Mouse (Mus musculus) adrenal gland, adult 18-20 months (tissue): ENCODE results near the gene Nedd9. TPM values are rescaled to one million over a fixed set of nuclear protein-coding genes. Genes with fewer than 3 reads are reported as not detected.
A peak's percentile ranks its signal among the peaks of the same experiment; 100 is the strongest.

Source experiments
- DNase-seq, 2 experiments: peaks; one replicate each; pipeline ENCODE4 v3.0.0; 2021 to 2022; ENCODE audit warnings: low spot score in 2 of 2
- long read RNA-seq, 2 experiments: library from polyadenylated mRNA; stranded (forward); transcript quantifications; one replicate each; pipeline ENCODE4 v2.0.0; 2021
- total RNA-seq, 2 experiments: library from RNA; stranded (reverse); gene quantifications; 1 replicate in 1 of 2; 2 replicates in 1 of 2; pipeline ENCODE4 v1.2.3; 2021

Nedd9 gene
- total RNA-seq = 10 to 100 TPM; 19.3 to 21.9 TPM
- long read RNA-seq, experiment 1, full-length matches to known transcripts = 13 of 13 reads
- long read RNA-seq, experiment 1, partial matches to known transcripts = 0 of 13 reads
- long read RNA-seq, experiment 1, other reads (novel, unspliced or antisense) = 0 of 13 reads
- long read RNA-seq, experiment 2, full-length matches to known transcripts = 1 of 5 reads
- long read RNA-seq, experiment 2, partial matches to known transcripts = 3 of 5 reads
- long read RNA-seq, experiment 2, other reads (novel, unspliced or antisense) = 1 of 5 reads

GRCm38 (mm10) chr13:41486606-41487408 lies at the start of gene Nedd9:
Gene Nedd9, minus strand, starts transcription at chr13:41487362.
- DNase-seq = peak in 1 of 2 experiments; percentile 8

- no peak for DNase-seq
Observed at GRCm38 (mm10) chr13:41532625-41533024, 45.5 kb upstream of the Nedd9 start.

- no peak for DNase-seq
Observed at GRCm38 (mm10) chr13:41530326-41530725, 43.2 kb upstream of the Nedd9 start.

DNA sequence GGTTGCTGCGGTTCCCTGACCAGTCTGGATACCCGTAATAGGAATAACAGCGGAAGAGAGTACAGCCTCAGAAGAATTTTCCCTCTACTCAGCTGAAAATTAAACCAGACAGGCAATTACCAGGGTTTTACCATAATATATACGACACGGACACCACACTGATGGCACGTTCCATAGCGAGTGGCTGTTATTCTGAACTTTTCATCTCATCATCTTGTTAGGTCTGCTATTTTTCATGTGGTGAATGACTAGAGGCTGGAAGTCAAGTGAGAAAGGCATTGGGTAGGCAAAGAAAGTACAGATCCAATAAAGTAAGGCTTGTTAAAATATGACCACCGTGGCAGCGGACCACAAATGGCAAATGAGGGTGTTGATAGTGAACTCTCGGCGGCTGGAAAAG lies 37.0 kb upstream of the Nedd9 start:
- no peak for DNase-seq

GRCm38 (mm10) chr13:41521296-41521695 lies 34.1 kb upstream of the Nedd9 start:
- DNase-seq = no peak

- no peak for DNase-seq
Observed at GRCm38 (mm10) chr13:41520549-41521161, 33.5 kb upstream of the Nedd9 start.

- no peak for DNase-seq
Observed at GRCm38 (mm10) chr13:41519792-41520191, 32.6 kb upstream of the Nedd9 start.

GRCm38 (mm10) chr13:41517193-41517592 lies 30.0 kb upstream of the Nedd9 start:
- DNase-seq = no peak

- DNase-seq = no peak
Observed at GRCm38 (mm10) chr13:41515749-41516148, 28.6 kb upstream of the Nedd9 start.

- DNase-seq = no peak
Observed at GRCm38 (mm10) chr13:41514918-41515317, 27.8 kb upstream of the Nedd9 start.

DNA sequence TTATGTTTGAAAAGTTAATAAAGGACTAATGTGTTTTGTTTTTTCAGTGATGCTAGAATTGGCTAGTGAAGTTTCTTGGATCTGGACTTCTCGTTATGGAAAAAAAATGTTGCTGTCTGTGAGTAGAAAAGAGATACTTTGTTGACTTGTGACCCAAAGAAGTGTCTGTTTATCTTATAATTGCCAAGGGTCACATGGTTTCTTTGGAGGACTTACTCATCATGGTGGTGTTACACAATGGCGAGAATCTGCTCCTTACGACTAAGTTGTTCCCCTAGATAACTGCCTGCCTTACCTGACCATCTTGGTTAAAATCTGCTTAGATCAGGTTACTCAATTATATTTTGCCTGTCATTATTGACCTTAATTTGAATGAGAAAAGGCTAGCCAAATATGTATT lies 26.3 kb upstream of the Nedd9 start:
- DNase-seq = no peak

GRCm38 (mm10) chr13:41512243-41512642 lies 25.1 kb upstream of the Nedd9 start:
- no peak for DNase-seq

DNA sequence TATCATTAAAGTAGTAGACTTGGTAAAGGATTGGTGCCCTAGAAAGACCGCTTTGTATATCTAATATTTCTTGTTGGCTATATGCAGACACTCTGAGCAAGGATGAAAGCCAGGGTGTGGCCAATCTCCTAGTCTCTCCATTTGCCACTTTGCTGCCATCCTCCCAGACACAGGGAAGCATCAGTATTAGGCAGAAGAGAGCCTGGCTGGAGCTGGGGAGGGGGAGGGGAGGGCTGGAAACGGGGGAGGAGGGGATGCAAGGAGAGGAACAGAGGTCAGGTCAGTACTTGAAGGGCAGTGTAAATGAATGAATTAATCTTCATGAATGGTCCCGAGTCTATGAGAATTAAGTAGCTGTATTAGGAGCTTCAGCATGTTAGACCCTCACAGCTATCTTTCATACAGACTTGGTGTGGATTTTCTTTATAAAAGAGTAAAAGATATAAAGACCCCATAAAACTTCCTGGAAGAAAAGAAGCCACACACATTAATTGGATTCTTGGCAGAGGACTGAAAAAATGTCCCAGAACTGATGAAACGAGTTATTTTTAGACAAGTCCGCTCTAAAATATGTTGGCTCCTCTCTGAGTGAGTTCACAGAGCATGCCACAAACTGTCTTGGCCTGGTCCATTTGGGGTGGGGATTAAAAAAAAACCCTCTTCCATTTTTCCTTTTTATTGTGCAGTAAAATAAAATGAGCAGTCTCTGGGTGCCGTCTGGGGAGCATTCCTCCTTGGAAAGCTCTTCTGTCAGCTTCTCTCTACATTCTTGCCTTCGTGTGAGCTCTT lies 23.7 kb upstream of the Nedd9 start:
- no peak for DNase-seq

DNA sequence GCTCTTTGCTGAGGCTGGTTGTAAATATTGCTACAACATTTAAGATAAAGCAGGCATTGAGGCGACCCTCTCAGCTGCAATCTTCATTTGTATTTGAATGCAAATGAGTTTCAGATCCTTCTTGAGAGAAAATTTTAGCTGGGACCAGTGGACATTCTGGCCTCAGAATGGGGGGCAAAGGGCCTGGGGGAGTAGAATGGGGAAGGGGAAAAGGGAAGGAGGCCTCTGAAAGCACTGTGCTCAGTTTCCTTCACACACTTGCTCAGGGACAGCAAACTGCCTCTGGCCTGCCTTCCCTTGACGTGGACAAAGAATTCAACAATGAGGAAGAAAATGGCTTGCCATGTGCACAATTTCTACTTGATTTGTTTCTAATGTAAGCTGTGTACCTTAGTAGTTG lies 18.4 kb upstream of the Nedd9 start:
- no peak for DNase-seq

DNA sequence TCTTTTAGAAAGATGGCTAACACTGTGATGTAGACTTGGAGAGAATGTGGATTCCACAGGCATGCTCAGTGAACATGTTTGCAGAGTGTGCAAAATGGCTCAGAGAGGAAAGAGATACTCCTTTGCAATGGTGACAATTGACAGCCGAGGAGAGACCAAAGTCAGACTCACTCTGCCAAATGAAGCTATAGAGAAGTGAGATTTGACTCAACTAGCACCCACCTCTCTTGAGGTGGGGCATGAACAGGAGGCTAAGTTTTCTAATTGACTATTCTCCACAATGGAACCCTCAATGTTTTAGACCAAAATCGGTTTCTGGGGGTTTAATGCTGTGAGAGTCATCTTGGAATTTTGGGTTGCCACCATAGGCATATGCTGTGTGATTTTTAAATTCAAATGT lies 17.8 kb upstream of the Nedd9 start:
- no peak for DNase-seq

- no peak for DNase-seq
Observed at GRCm38 (mm10) chr13:41504448-41504847, 17.3 kb upstream of the Nedd9 start.

DNA sequence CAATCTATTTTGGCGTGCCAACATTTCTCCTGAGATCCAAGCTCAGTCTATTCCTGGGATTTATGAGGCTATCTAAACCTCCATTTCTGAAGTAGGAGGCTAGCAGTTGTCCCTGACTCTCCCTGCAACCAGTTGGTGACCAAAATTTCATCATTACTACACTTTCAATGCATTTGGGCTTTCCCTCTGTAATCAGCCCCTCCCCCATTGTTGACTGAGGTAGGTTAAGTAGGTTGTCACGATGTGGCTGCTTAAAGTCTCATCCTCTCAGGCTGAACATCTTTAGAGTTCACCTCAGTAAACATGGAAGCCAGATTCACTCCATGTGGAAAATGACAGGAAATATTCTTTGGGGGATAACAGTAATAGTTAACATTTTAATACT lies 15.7 kb upstream of the Nedd9 start:
- DNase-seq = no peak

GRCm38 (mm10) chr13:41502136-41502916 lies 15.2 kb upstream of the Nedd9 start:
- DNase-seq = no peak

GRCm38 (mm10) chr13:41500793-41501192 lies 13.6 kb upstream of the Nedd9 start:
- DNase-seq = no peak

DNA sequence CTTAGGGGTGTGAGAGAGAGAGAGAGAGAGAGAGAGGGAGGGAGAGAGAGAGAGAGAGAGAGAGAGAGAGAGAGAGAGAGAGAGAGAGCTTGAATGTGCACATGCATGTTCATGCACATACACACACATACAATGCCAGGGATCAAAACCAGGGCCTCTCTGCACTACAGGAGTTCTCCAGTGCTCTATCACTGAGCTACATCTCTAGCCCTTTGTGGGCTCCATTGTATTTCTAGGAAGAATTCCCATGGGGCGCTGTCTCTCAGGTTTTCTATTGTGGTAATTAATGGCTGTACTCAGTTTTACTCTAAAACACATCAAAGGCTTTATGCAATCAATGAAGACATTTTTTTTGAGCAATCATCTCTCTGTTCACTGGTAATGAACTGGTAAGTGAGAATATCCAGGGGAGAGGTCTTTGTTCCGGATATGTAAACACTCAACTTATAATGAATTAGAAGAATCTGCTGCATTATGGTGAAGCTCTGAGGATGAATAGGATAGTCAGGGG lies 11.5 kb upstream of the Nedd9 start:
- no peak for DNase-seq
